Mouse (Mus musculus) limb, embryonic 12.5 days (tissue): ENCODE results near the gene Zpbp2. TPM values are rescaled to one million over a fixed set of nuclear protein-coding genes. Genes with fewer than 3 reads are reported as not detected.

Source experiments
- polyA plus RNA-seq: library from polyadenylated mRNA; unstranded; fragments of >200 nt; fragmentation: Nextera tagmentation; extraction: Ambion mirVana; gene quantifications from 2 replicates; pipeline ENCODE4 v1.2.1, GENCODE M21; 2016

Zpbp2 gene
- polyA plus RNA-seq, 1 experiment from 2014 or later: not detected

Other genes starting within 250 kb of the Zpbp2 start
- 0.09 TPM in 1 of 2 replicates, not detected in the other for gene Neurod2, start 221.4 kb upstream of the Zpbp2 start, polyA plus RNA-seq
- gene Ppp1r1b, start 202.7 kb upstream of the Zpbp2 start, polyA plus RNA-seq: 0.18 and 0.76 TPM in 2 replicates
- 39.9 and 41.9 TPM in 2 replicates for gene Stard3, start 192.7 kb upstream of the Zpbp2 start, polyA plus RNA-seq
- 4.7 TPM in 2 replicates for gene Tcap, start 167.3 kb upstream of the Zpbp2 start, polyA plus RNA-seq
- 0.37 and 0.41 TPM in 2 replicates for gene Pnmt, start 164.6 kb upstream of the Zpbp2 start, polyA plus RNA-seq
- gene Pgap3, start 150.6 kb upstream of the Zpbp2 start, polyA plus RNA-seq: 7.9 and 9.7 TPM in 2 replicates
- 40.8 and 45.7 TPM in 2 replicates for gene Erbb2, start 138.6 kb upstream of the Zpbp2 start, polyA plus RNA-seq
- 74.4 and 79.8 TPM in 2 replicates for gene Mien1, start 112.1 kb upstream of the Zpbp2 start, polyA plus RNA-seq
- 5.1 and 5.4 TPM in 2 replicates for gene Grb7, start 104.7 kb upstream of the Zpbp2 start, polyA plus RNA-seq
- gene Ikzf3, start 5.1 kb upstream of the Zpbp2 start, polyA plus RNA-seq: 0.45 and 0.54 TPM in 2 replicates
- gene Ormdl3, start 36.3 kb downstream of the Zpbp2 start, polyA plus RNA-seq: 58.2 and 63.1 TPM in 2 replicates
- not detected in 2 replicates for gene Lrrc3c, start 47.2 kb downstream of the Zpbp2 start, polyA plus RNA-seq
- gene Gm12355, start 74.6 kb downstream of the Zpbp2 start, polyA plus RNA-seq: 1.2 and 1.3 TPM in 2 replicates
- not detected in 2 replicates for gene Gsdma3, start 75.3 kb downstream of the Zpbp2 start, polyA plus RNA-seq
- gene Gsdma2, start 95.7 kb downstream of the Zpbp2 start, polyA plus RNA-seq: not detected in 2 replicates
- not detected in 2 replicates for gene Gsdma, start 113.3 kb downstream of the Zpbp2 start, polyA plus RNA-seq
- gene Psmd3, start 131.5 kb downstream of the Zpbp2 start, polyA plus RNA-seq: 247 and 258 TPM in 2 replicates
- gene Csf3, start 150.2 kb downstream of the Zpbp2 start, polyA plus RNA-seq: not detected in 2 replicates
- gene Med24, start 178.3 kb downstream of the Zpbp2 start, polyA plus RNA-seq: 74.4 and 79.3 TPM in 2 replicates
- 22.3 and 24.9 TPM in 2 replicates for gene Thra, start 189.5 kb downstream of the Zpbp2 start, polyA plus RNA-seq
- 0.79 and 1.0 TPM in 2 replicates for gene Nr1d1, start 224.2 kb downstream of the Zpbp2 start, polyA plus RNA-seq
- gene Msl1, start 244.4 kb downstream of the Zpbp2 start, polyA plus RNA-seq: 32.7 and 35.3 TPM in 2 replicates